Comparison of ENCODE assay signal across 17 mouse cellular contexts in the genomic region with DNA sequence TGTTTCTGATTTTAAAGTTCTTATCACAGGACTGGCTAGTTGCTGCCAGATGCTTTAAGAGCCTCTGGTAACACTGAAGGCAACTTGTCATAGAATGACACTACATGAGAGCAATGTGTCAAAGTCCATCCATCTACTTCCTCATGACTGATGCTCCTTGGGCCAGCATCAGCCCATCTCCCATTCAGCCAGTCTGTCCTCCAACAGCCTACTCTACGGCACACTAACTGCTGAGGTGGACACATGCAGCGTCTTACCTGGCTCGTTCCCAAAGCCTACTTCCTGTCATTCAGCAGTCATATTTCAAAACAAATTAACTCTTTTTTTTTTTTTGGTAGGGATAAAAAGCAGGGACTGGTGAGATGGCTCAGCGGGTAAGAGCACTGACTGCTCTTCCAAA. TPM values are rescaled to one million over a fixed set of nuclear protein-coding genes. Genes with fewer than 3 reads are reported as not detected.
DNase-seq lines count a peak whose midpoint lies in the region; ATAC-seq and TF ChIP-seq lines count a peak whose summit lies in the region.
"Had no signal": no experiment of that assay in that cellular context is flagged by ENCODE, and none has a peak within 500 bp of the region (broad histone marks: within the 10 kb centered on the region; RNA-seq: fewer than 3 reads in every experiment).

No protein-coding gene starts in this region.

- DNase-seq in kidney, postnatal 0 days (ENCODE audit: low spot score), result peak; percentile 31
- peak; percentile 65 for DNase-seq in lung, postnatal 36 days
- no peak for DNase-seq in cerebellum, adult 11-12 months
- no peak for DNase-seq in embryo, embryonic 10.5 days (ENCODE audit: low spot score)
- DNase-seq: adrenal gland, postnatal 25 days; cerebellum, adult 9-11 months; embryo, embryonic 11 days; forebrain, postnatal 0 days; gastrocnemius, adult 2 months; right cerebral cortex, postnatal 25 days had no signal

- WGBS in intestine, embryonic 16.5 days, result 68% methylated on average over 4 of the region's 4 CpGs
- 67% methylated on average over 4 of the region's 4 CpGs for WGBS in intestine, embryonic 15.5 days
- WGBS in intestine, postnatal 0 days, result 61% methylated on average over 4 of the region's 4 CpGs
- WGBS in kidney, postnatal 0 days, result 55% methylated on average over 4 of the region's 4 CpGs

- H3K4me2 ChIP-seq in intestine, embryonic 16.5 days (ENCODE audit: low read depth, low read length), result no peak overlapping the region
- no peak overlapping the region for H3K4me2 ChIP-seq in intestine, embryonic 15.5 days (replicated peaks)
- no peak overlapping the region for H3K4me2 ChIP-seq in intestine, postnatal 0 days (replicated peaks; ENCODE audit: low read depth)
- no peak overlapping the region for H3K4me2 ChIP-seq in kidney, postnatal 0 days (ENCODE audit: low read length)
- H3K4me2 ChIP-seq: hindbrain, embryonic 15.5 days; liver, embryonic 12.5 days; neural tube, embryonic 12.5 days had no signal

- H3K4me1 ChIP-seq in intestine, embryonic 16.5 days (ENCODE audit: control insufficient read depth, insufficient read depth, low read length), result peaks cover 8% of the 10 kb centered on the region; the same call in 1 of the 2 replicates
- no peaks in the 10 kb centered on the region; the same call in 1 of the 2 replicates for H3K4me1 ChIP-seq in intestine, embryonic 15.5 days (replicated peaks)
- no peaks in the 10 kb centered on the region for H3K4me1 ChIP-seq in intestine, postnatal 0 days (replicated peaks; ENCODE audit: control insufficient read depth, insufficient read depth, low read length)
- peaks cover 9% of the 10 kb centered on the region; the same call in 1 of the 2 replicates for H3K4me1 ChIP-seq in kidney, postnatal 0 days (replicated peaks; ENCODE audit: insufficient read depth, low read length)
- H3K4me1 ChIP-seq: hindbrain, embryonic 15.5 days; neural tube, embryonic 12.5 days had no signal

- no peak for TF ChIP-seq CTCF in intestine, postnatal 0 days (IDR thresholded peaks at IDR 0.05; ENCODE audit: low read depth)
- TF ChIP-seq CTCF in kidney, postnatal 0 days (IDR thresholded peaks at IDR 0.05; ENCODE audit: low read depth), result no peak

- no peak overlapping the region for H3K27ac ChIP-seq in intestine, embryonic 16.5 days (ENCODE audit: low read length)
- H3K27ac ChIP-seq in intestine, embryonic 15.5 days, result no peak overlapping the region
- H3K27ac ChIP-seq in intestine, postnatal 0 days (ENCODE audit: low read depth, low read length), result no peak overlapping the region
- no peak overlapping the region for H3K27ac ChIP-seq in kidney, postnatal 0 days
- H3K27ac ChIP-seq: gastrocnemius, adult 2 months; hindbrain, embryonic 15.5 days; limb, embryonic 10.5 days; liver, embryonic 12.5 days; neural tube, embryonic 12.5 days had no signal

- no peak overlapping the region for H3K4me3 ChIP-seq in intestine, embryonic 16.5 days (ENCODE audit: low read length)
- no peak overlapping the region for H3K4me3 ChIP-seq in intestine, embryonic 15.5 days (replicated peaks)
- no peak overlapping the region for H3K4me3 ChIP-seq in intestine, postnatal 0 days (ENCODE audit: low read depth, low read length)
- no peak overlapping the region for H3K4me3 ChIP-seq in kidney, postnatal 0 days (replicated peaks; ENCODE audit: low read depth, low read length)
- H3K4me3 ChIP-seq: gastrocnemius, adult 2 months; hindbrain, embryonic 15.5 days; limb, embryonic 10.5 days; liver, embryonic 12.5 days; neural tube, embryonic 12.5 days had no signal

- no peak overlapping the region for H3K9ac ChIP-seq in intestine, embryonic 16.5 days (ENCODE audit: low read depth, low read length)
- H3K9ac ChIP-seq in intestine, embryonic 15.5 days, result no peak overlapping the region
- no peak overlapping the region for H3K9ac ChIP-seq in intestine, postnatal 0 days (ENCODE audit: low read depth, low read length)
- H3K9ac ChIP-seq in kidney, postnatal 0 days (ENCODE audit: low read depth, low read length), result no peak overlapping the region
- H3K9ac ChIP-seq: forebrain, postnatal 0 days; hindbrain, embryonic 15.5 days; liver, embryonic 12.5 days; neural tube, embryonic 12.5 days had no signal

- no peaks in the 10 kb centered on the region for H3K27me3 ChIP-seq in intestine, embryonic 16.5 days (replicated peaks; ENCODE audit: control insufficient read depth, insufficient read depth, low read length)
- no peaks in the 10 kb centered on the region for H3K27me3 ChIP-seq in intestine, embryonic 15.5 days (replicated peaks)
- H3K27me3 ChIP-seq in intestine, postnatal 0 days (replicated peaks; ENCODE audit: control insufficient read depth, insufficient read depth, low read length), result no peaks in the 10 kb centered on the region
- no peaks in the 10 kb centered on the region for H3K27me3 ChIP-seq in kidney, postnatal 0 days (ENCODE audit: insufficient read depth, low read length)
- H3K27me3 ChIP-seq: hindbrain, embryonic 15.5 days; liver, embryonic 12.5 days; neural tube, embryonic 12.5 days had no signal

- no peaks in the 10 kb centered on the region for H3K9me3 ChIP-seq in intestine, embryonic 16.5 days (ENCODE audit: control insufficient read depth, low read length)
- no peaks in the 10 kb centered on the region for H3K9me3 ChIP-seq in intestine, embryonic 15.5 days
- H3K9me3 ChIP-seq in intestine, postnatal 0 days (ENCODE audit: control insufficient read depth), result no peaks in the 10 kb centered on the region
- H3K9me3 ChIP-seq in kidney, postnatal 0 days (replicated peaks; ENCODE audit: low read length), result 0 out of 2 replicates have a peak, but pooled peaks cover 2% of the 10 kb centered on the region
- H3K9me3 ChIP-seq: hindbrain, embryonic 15.5 days; limb, embryonic 10.5 days had no signal

- no peaks in the 10 kb centered on the region for H3K36me3 ChIP-seq in intestine, embryonic 16.5 days (ENCODE audit: control insufficient read depth, insufficient read depth, low read length)
- no peaks in the 10 kb centered on the region for H3K36me3 ChIP-seq in intestine, embryonic 15.5 days
- no peaks in the 10 kb centered on the region for H3K36me3 ChIP-seq in intestine, postnatal 0 days (ENCODE audit: control insufficient read depth, insufficient read depth)
- no peaks in the 10 kb centered on the region for H3K36me3 ChIP-seq in kidney, postnatal 0 days (ENCODE audit: insufficient read depth, low read length)
- H3K36me3 ChIP-seq: hindbrain, embryonic 15.5 days; limb, embryonic 10.5 days; liver, embryonic 12.5 days; neural tube, embryonic 12.5 days had no signal

- ATAC-seq in intestine, embryonic 16.5 days, result peak; percentile 62
- no peak for ATAC-seq in intestine, embryonic 15.5 days
- ATAC-seq in intestine, postnatal 0 days, result peak; percentile 79
- ATAC-seq in kidney, postnatal 0 days (replicated peaks; ENCODE audit: low FRiP score, low read depth), result no peak
- ATAC-seq: forebrain, postnatal 0 days; liver, embryonic 12.5 days had no signal

RNA-seq across cellular contexts. Expression of gene Gm5148, which starts 17.9 kb away (rescaled TPM):
- 4.0 and 5.9 TPM in 2 replicates for polyA plus RNA-seq in intestine, embryonic 16.5 days (2015; fragmentation: Nextera tagmentation; extraction: Ambion mirVana)
- polyA plus RNA-seq in intestine, embryonic 15.5 days (2015; fragmentation: Nextera tagmentation; extraction: Ambion mirVana), result 4.8 and 5.1 TPM in 2 replicates
- polyA plus RNA-seq in intestine, postnatal 0 days (2015; fragmentation: Nextera tagmentation; extraction: Ambion mirVana), result 4.5 and 5.7 TPM in 2 replicates
- 11.4 and 14.4 TPM in 2 replicates for polyA plus RNA-seq in kidney, postnatal 0 days (2015; fragmentation: Nextera tagmentation; extraction: Ambion mirVana)

Comparison
In these comparisons a context has a peak if more than half of its experiments do, and no peak if none do; other contexts are left out.
1. ATAC-seq: peak in intestine, embryonic 16.5 days (single experiment) and intestine, postnatal 0 days (single experiment); none in intestine, embryonic 15.5 days (single experiment) and kidney, postnatal 0 days (single experiment).
2. DNase-seq: peak in kidney, postnatal 0 days (single experiment) and lung, postnatal 36 days (single experiment); none in cerebellum, adult 11-12 months (single experiment) and embryo, embryonic 10.5 days (single experiment).